Mouse (Mus musculus) liver, embryonic 13.5 days (tissue): ENCODE measurements at regions not wholly inside any gene's neighbourhood (a gene's known extent, or its start where the extent isn't known, plus 50 kb on each side); places are given as distances from the start of the nearest gene placed in this dataset.

ENCODE experiments used
- ATAC-seq: fragments of 200-750 bp; cut with Nextera tagmentation; 2 replicates; pipeline ENCODE4 v1.8.0; 2017; ENCODE audit warnings: low read depth, mild to moderate bottlenecking, moderate number of reproducible peaks, moderate library complexity
- DNase-seq: peaks from one replicate; pipeline ENCODE4 v3.0.0; 2022
- H3K27ac ChIP-seq: fragments of 300-500 bp; sonication (generic); 2 replicates; pipeline ENCODE4 v1.5.1; 2015; ENCODE audit warnings: moderate library complexity, mild to moderate bottlenecking, inconsistent platforms
- H3K27me3 ChIP-seq: fragments of 300-500 bp; sonication (generic); 2 replicates; pipeline ENCODE4 v1.6.1; 2015; ENCODE audit warnings: mild to moderate bottlenecking, inconsistent platforms
- H3K36me3 ChIP-seq: fragments of 300-500 bp; sonication (generic); 2 replicates; pipeline ENCODE4 v1.6.1; 2015; ENCODE audit warnings: mild to moderate bottlenecking, inconsistent platforms
- H3K4me1 ChIP-seq: fragments of 300-500 bp; sonication (generic); replicated peaks from 2 replicates; pipeline ENCODE4 v1.6.1; 2015; ENCODE audit warnings: inconsistent platforms
- H3K4me2 ChIP-seq: fragments of 300-500 bp; sonication (generic); 2 replicates; pipeline ENCODE4 v1.6.1; 2015; ENCODE audit warnings: inconsistent platforms, mild to moderate bottlenecking, moderate library complexity
- H3K4me3 ChIP-seq: fragments of 300-500 bp; sonication (generic); replicated peaks from 2 replicates; pipeline ENCODE4 v1.5.1; 2015; ENCODE audit warnings: mild to moderate bottlenecking, inconsistent platforms
- H3K9ac ChIP-seq: fragments of 300-500 bp; sonication (generic); 2 replicates; pipeline ENCODE4 v1.6.1; 2015; ENCODE audit warnings: mild to moderate bottlenecking, inconsistent platforms
- H3K9me3 ChIP-seq: fragments of 300-500 bp; sonication (generic); replicated peaks from 2 replicates; pipeline ENCODE4 v1.6.1; 2016; ENCODE audit warnings: inconsistent platforms
- WGBS: fragments of 180-500 bp; shearing (Covaris S2); methylation state at CpG from one replicate; pipeline ENCODE4 v1.1.7; 2015; ENCODE audit not compliant: insufficient replicate concordance; 5-methylcytosine and 5-hydroxymethylcytosine counted together

- no peak for DNase-seq
- H3K4me1 ChIP-seq = no peaks in the 10 kb centered on the region
- no peaks in the 10 kb centered on the region for H3K9me3 ChIP-seq
- no peak overlapping the region for H3K4me3 ChIP-seq
- no peak overlapping the region for H3K9ac ChIP-seq
- no peak overlapping the region for H3K4me2 ChIP-seq
- ATAC-seq = 0 out of 2 replicates have a peak, but pooled peaks have one; percentile 31
- no peaks in the 10 kb centered on the region for H3K36me3 ChIP-seq
- H3K27ac ChIP-seq = no peak overlapping the region
- H3K27me3 ChIP-seq = peaks cover 15% of the 10 kb centered on the region
- 21% methylated on average over 4 of the region's 4 CpGs for WGBS
Observed at GRCm38 (mm10) chr2:133614672-133615071, 62.7 kb downstream of the Bmp2 start.

- Histone ChIP-seq H3K4me3 (no peak overlapping the region), H3K4me2 (no peak overlapping the region), H3K9me3 (no peaks in the 10 kb centered on the region), H3K27ac (no peak overlapping the region), H3K9ac (no peak overlapping the region), H3K27me3 (peaks cover 15% of the 10 kb centered on the region), H3K4me1 (no peaks in the 10 kb centered on the region), H3K36me3 (no peaks in the 10 kb centered on the region)
- DNase-seq (no peak), ATAC-seq (no peak)
- whole genome bisulfite sequencing = 66% methylated on average over 3 of the region's 3 CpGs
Observed at GRCm38 (mm10) chr2:133615299-133615698, 63.3 kb downstream of the Bmp2 start.

GRCm38 (mm10) chr2:133617317-133617835 lies 65.4 kb downstream of the Bmp2 start:
- no peaks in the 10 kb centered on the region for H3K4me1 ChIP-seq
- peaks cover 22% of the 10 kb centered on the region for H3K27me3 ChIP-seq
- no peak overlapping the region for H3K4me3 ChIP-seq
- ATAC-seq = no peak
- no peaks in the 10 kb centered on the region for H3K36me3 ChIP-seq
- no peak overlapping the region for H3K27ac ChIP-seq
- H3K9ac ChIP-seq = no peak overlapping the region
- H3K9me3 ChIP-seq = no peaks in the 10 kb centered on the region
- WGBS = 46% methylated on average over 3 of the region's 3 CpGs
- DNase-seq = no peak
- H3K4me2 ChIP-seq = no peak overlapping the region

- ATAC-seq = no peak
- WGBS = 19% methylated on average over 2 of the region's 2 CpGs
- no peak overlapping the region for H3K27ac ChIP-seq
Observed at GRCm38 (mm10) chr2:133622523-133622922, 70.6 kb downstream of the Bmp2 start.

GRCm38 (mm10) chr2:133625542-133625941 lies 73.6 kb downstream of the Bmp2 start:
- DNase-seq (no peak), ATAC-seq (no peak)
- no peak overlapping the region for H3K27ac ChIP-seq
- H3K4me1 ChIP-seq = no peaks in the 10 kb centered on the region
- H3K9ac ChIP-seq = no peak overlapping the region
- H3K27me3 ChIP-seq = peaks cover 26% of the 10 kb centered on the region
- H3K4me2 ChIP-seq = no peak overlapping the region
- no peaks in the 10 kb centered on the region for H3K9me3 ChIP-seq
- no peaks in the 10 kb centered on the region for H3K36me3 ChIP-seq
- H3K4me3 ChIP-seq = no peak overlapping the region
- 58% methylated on average over 2 of the region's 2 CpGs for WGBS

More at GRCm38 (mm10) chr2:133622523-133622922, 70.6 kb downstream of the Bmp2 start:
- H3K36me3 ChIP-seq = no peaks in the 10 kb centered on the region
- no peak overlapping the region for H3K4me2 ChIP-seq
- H3K9ac ChIP-seq = no peak overlapping the region
- no peaks in the 10 kb centered on the region for H3K9me3 ChIP-seq
- H3K4me1 ChIP-seq = no peaks in the 10 kb centered on the region
- no peak for DNase-seq
- H3K27me3 ChIP-seq = peaks cover 27% of the 10 kb centered on the region
- no peak overlapping the region for H3K4me3 ChIP-seq

GRCm38 (mm10) chr2:133628874-133629273 lies 76.9 kb downstream of the Bmp2 start:
- H3K27ac ChIP-seq = no peak overlapping the region
- no peak overlapping the region for H3K4me2 ChIP-seq
- H3K36me3 ChIP-seq = no peaks in the 10 kb centered on the region
- H3K9ac ChIP-seq = no peak overlapping the region
- no peak overlapping the region for H3K4me3 ChIP-seq
- H3K4me1 ChIP-seq = no peaks in the 10 kb centered on the region
- DNase-seq (no peak), ATAC-seq (no peak)
- no peaks in the 10 kb centered on the region for H3K9me3 ChIP-seq
- H3K27me3 ChIP-seq = peaks cover 14% of the 10 kb centered on the region; the same call in 1 of the 2 replicates
- WGBS = 80% methylated on average over 6 of the region's 6 CpGs

- DNase-seq = no peak
- H3K9ac ChIP-seq = no peak overlapping the region
Observed at GRCm38 (mm10) chr2:133635434-133635833, 83.5 kb downstream of the Bmp2 start.

GRCm38 (mm10) chr2:133649874-133650481 lies 98.0 kb downstream of the Bmp2 start:
- Histone ChIP-seq H3K4me3 (no peak overlapping the region), H3K4me1 (no peaks in the 10 kb centered on the region), H3K9ac (no peak overlapping the region), H3K4me2 (no peak overlapping the region), H3K27me3 (no peaks in the 10 kb centered on the region), H3K9me3 (no peaks in the 10 kb centered on the region), H3K36me3 (no peaks in the 10 kb centered on the region), H3K27ac (no peak overlapping the region)
- ATAC-seq (no peak), DNase-seq (no peak)
- WGBS = 58% methylated on average over 6 of the region's 6 CpGs

More at GRCm38 (mm10) chr2:133635434-133635833, 83.5 kb downstream of the Bmp2 start:
- H3K4me2 ChIP-seq = no peak overlapping the region
- no peak for ATAC-seq
- H3K4me1 ChIP-seq = no peaks in the 10 kb centered on the region
- H3K27ac ChIP-seq = no peak overlapping the region
- H3K36me3 ChIP-seq = no peaks in the 10 kb centered on the region
- no peak overlapping the region for H3K4me3 ChIP-seq
- no peaks in the 10 kb centered on the region for H3K9me3 ChIP-seq
- peaks cover 5% of the 10 kb centered on the region; the same call in 1 of the 2 replicates for H3K27me3 ChIP-seq
- 3% methylated on average over 1 of the region's 1 CpGs for WGBS

GRCm38 (mm10) chr2:133666331-133667054 lies 114.5 kb downstream of the Bmp2 start:
- no peak overlapping the region for H3K4me3 ChIP-seq
- no peaks in the 10 kb centered on the region for H3K9me3 ChIP-seq
- H3K27me3 ChIP-seq = no peaks in the 10 kb centered on the region
- H3K27ac ChIP-seq = no peak overlapping the region
- DNase-seq = no peak
- no peaks in the 10 kb centered on the region for H3K4me1 ChIP-seq
- no peaks in the 10 kb centered on the region for H3K36me3 ChIP-seq
- H3K4me2 ChIP-seq = no peak overlapping the region
- H3K9ac ChIP-seq = no peak overlapping the region
- ATAC-seq = no peak
- WGBS = 70% methylated on average over 9 of the region's 9 CpGs

- H3K36me3 ChIP-seq = no peaks in the 10 kb centered on the region
- H3K4me1 ChIP-seq = no peaks in the 10 kb centered on the region
- H3K4me2 ChIP-seq = no peak overlapping the region
- DNase-seq (no peak), ATAC-seq (no peak)
- H3K27ac ChIP-seq = no peak overlapping the region
- no peak overlapping the region for H3K4me3 ChIP-seq
- no peak overlapping the region for H3K9ac ChIP-seq
- WGBS = 56% methylated on average over 3 of the region's 3 CpGs
- H3K9me3 ChIP-seq = no peaks in the 10 kb centered on the region
- H3K27me3 ChIP-seq = no peaks in the 10 kb centered on the region
Observed at GRCm38 (mm10) chr2:133667055-133667395, 115.1 kb downstream of the Bmp2 start.

- Histone ChIP-seq H3K9me3 (no peaks in the 10 kb centered on the region), H3K4me1 (no peaks in the 10 kb centered on the region), H3K27ac (no peak overlapping the region), H3K36me3 (no peaks in the 10 kb centered on the region), H3K27me3 (no peaks in the 10 kb centered on the region), H3K9ac (no peak overlapping the region), H3K4me3 (no peak overlapping the region), H3K4me2 (no peak overlapping the region)
- no peak for ATAC-seq
- 61% methylated on average over 2 of the region's 2 CpGs for WGBS
- no peak for DNase-seq
Observed at GRCm38 (mm10) chr2:133669821-133670220, 117.9 kb downstream of the Bmp2 start.

GRCm38 (mm10) chr2:133671528-133671927 lies 119.6 kb downstream of the Bmp2 start:
- Histone ChIP-seq H3K9ac (no peak overlapping the region), H3K27me3 (no peaks in the 10 kb centered on the region), H3K4me1 (no peaks in the 10 kb centered on the region), H3K27ac (no peak overlapping the region), H3K4me3 (no peak overlapping the region), H3K4me2 (no peak overlapping the region), H3K36me3 (no peaks in the 10 kb centered on the region), H3K9me3 (no peaks in the 10 kb centered on the region)
- ATAC-seq = no peak
- no peak for DNase-seq
- WGBS = 57% methylated on average over 4 of the region's 4 CpGs
